Mouse (Mus musculus) stomach, postnatal 0 days (tissue): Measurements from ENCODE around the gene Chd4.

Source experiments
- CTCF ChIP-seq: IDR thresholded peaks from 2 replicates; pipeline ENCODE4 v1.5.1; 2016; ENCODE audit warnings: antibody characterized with exemption, low read depth, mild to moderate bottlenecking, moderate library complexity
- EP300 ChIP-seq: optimal IDR thresholded peaks from 2 replicates; pipeline ENCODE3; 2016; ENCODE audit warnings: antibody characterized with exemption

- no peak for TF ChIP-seq CTCF
- TF ChIP-seq EP300, result no peak
These were observed 46.7 kb downstream of the Chd4 start for GRCm38 (mm10) chr6:125142436-125142835.
